Mouse (Mus musculus) MEL (cell line): ENCODE results near the gene Kat6b. TPM values are rescaled to one million over a fixed set of nuclear protein-coding genes. Genes with fewer than 3 reads are reported as not detected.

Source experiments
- DNase-seq: peaks from one replicate; pipeline ENCODE4 v3.0.0; 2011; ENCODE audit warnings: low read depth, low spot score
- H3K27ac ChIP-seq: 2 replicates; pipeline ENCODE4 v1.5.1; 2012; ENCODE audit warnings: low read depth, mild to moderate bottlenecking, control low read depth, low read length, moderate library complexity; ENCODE audit not compliant: control insufficient read depth
- H3K27me3 ChIP-seq, 2 experiments: fragments of 150-350 bp in 1 of 2; sonication (generic) in 1 of 2; 2 replicates each; pipeline ENCODE4 v1.6.1; 2012; ENCODE audit warnings: low read length in 2 of 2, mild to moderate bottlenecking in 2 of 2, improper control_type of control experiment in 1 of 2, moderate library complexity in 1 of 2; ENCODE audit not compliant: insufficient read depth in 2 of 2, control insufficient read depth in 1 of 2
- H3K36me3 ChIP-seq, 2 experiments: 2 replicates each; pipeline ENCODE4 v1.6.1; 2012 to 2014; ENCODE audit warnings: low read length in 2 of 2, improper control_type of control experiment in 1 of 2, inconsistent platforms in 1 of 2, mild to moderate bottlenecking in 1 of 2; ENCODE audit not compliant: insufficient read depth in 2 of 2, control insufficient read depth in 1 of 2
- H3K4me1 ChIP-seq, 2 experiments: fragments of 150-350 bp in 1 of 2; sonication (generic) in 1 of 2; 2 replicates each; pipeline ENCODE4 v1.6.1; 2012; ENCODE audit warnings: low read length in 2 of 2, improper control_type of control experiment in 1 of 2, mild to moderate bottlenecking in 1 of 2; ENCODE audit not compliant: insufficient read depth in 2 of 2, control insufficient read depth in 1 of 2
- H3K4me3 ChIP-seq, 2 experiments: fragments of 150-350 bp in 1 of 2; sonication (generic) in 1 of 2; 2 replicates each; pipeline ENCODE4 v1.5.1; 2012; ENCODE audit warnings: low read depth in 2 of 2, low read length in 2 of 2, mild to moderate bottlenecking in 2 of 2, moderate library complexity in 2 of 2, control low read depth in 1 of 2, improper control_type of control experiment in 1 of 2; ENCODE audit not compliant: control insufficient read depth in 1 of 2, insufficient read depth in 1 of 2
- H3K79me2 ChIP-seq: 2 replicates; pipeline ENCODE4 v1.6.1; 2012; ENCODE audit warnings: mild to moderate bottlenecking, low read length, moderate library complexity; ENCODE audit not compliant: control insufficient read depth, poor library complexity, insufficient read depth
- H3K9ac ChIP-seq: 2 replicates; pipeline ENCODE4 v1.6.1; 2012; ENCODE audit warnings: low read depth, mild to moderate bottlenecking, control low read depth, low read length, moderate library complexity; ENCODE audit not compliant: control insufficient read depth, poor library complexity, severe bottlenecking
- H3K9me3 ChIP-seq: fragments of 150-350 bp; sonication (generic); replicated peaks from 2 replicates; pipeline ENCODE4 v1.6.1; 2012; ENCODE audit warnings: mild to moderate bottlenecking, low read length, improper control_type of control experiment, moderate library complexity; ENCODE audit not compliant: insufficient read depth
- E2F4 ChIP-seq: IDR thresholded peaks from 2 replicates; pipeline ENCODE4 v1.6.1; 2011; ENCODE audit warnings: low read depth, low read length, improper control_type of control experiment, borderline replicate concordance
- EP300 ChIP-seq, 2 experiments: IDR thresholded peaks; 2 replicates each; pipeline ENCODE4 v1.6.1; 2011; ENCODE audit warnings: improper control_type of control experiment in 2 of 2, low read length in 2 of 2, low read depth in 1 of 2, mild to moderate bottlenecking in 1 of 2
- ETS1 ChIP-seq: IDR thresholded peaks from 2 replicates; pipeline ENCODE4 v1.6.1; 2012; ENCODE audit warnings: low read depth, mild to moderate bottlenecking, inconsistent platforms, low read length, improper control_type of control experiment, moderate library complexity
- GABPA ChIP-seq: IDR thresholded peaks from 2 replicates; pipeline ENCODE4 v1.6.1; 2012; ENCODE audit warnings: low read depth, mild to moderate bottlenecking, inconsistent platforms, low read length, improper control_type of control experiment, moderate library complexity
- GATA1 ChIP-seq: IDR thresholded peaks from 2 replicates; pipeline ENCODE4 v1.6.1; 2011; ENCODE audit warnings: low read depth, low read length, improper control_type of control experiment
- HCFC1 ChIP-seq: IDR thresholded peaks from 2 replicates; pipeline ENCODE4 v1.6.1; 2012; ENCODE audit warnings: low read depth, mild to moderate bottlenecking, inconsistent platforms, low read length, improper control_type of control experiment, moderate library complexity
- JUND ChIP-seq: IDR thresholded peaks from 2 replicates; pipeline ENCODE4 v1.6.1; 2011; ENCODE audit warnings: low read depth, mild to moderate bottlenecking, improper control_type of control experiment, low read length
- KAT2A ChIP-seq: conservative IDR thresholded peaks from 2 replicates; pipeline ENCODE4 v1.6.1; 2012; ENCODE audit warnings: low read depth, low read length, improper control_type of control experiment, inconsistent platforms
- MAFK ChIP-seq: IDR thresholded peaks from 2 replicates; pipeline ENCODE4 v1.6.1; 2011; ENCODE audit warnings: low read depth, mild to moderate bottlenecking, low read length, improper control_type of control experiment, borderline replicate concordance
- MAX ChIP-seq: IDR thresholded peaks from 2 replicates; pipeline ENCODE4 v1.6.1; 2011; ENCODE audit warnings: low read length, improper control_type of control experiment
- MEF2A ChIP-seq: IDR thresholded peaks from 2 replicates; pipeline ENCODE4 v1.6.1; 2014; ENCODE audit warnings: low read depth, mild to moderate bottlenecking, inconsistent platforms, low read length, improper control_type of control experiment; ENCODE audit not compliant: poor library complexity, insufficient replicate concordance, severe bottlenecking; ENCODE audit errors: extremely low read depth
- MXI1 ChIP-seq: IDR thresholded peaks from 2 replicates; pipeline ENCODE4 v1.6.1; 2011; ENCODE audit warnings: mild to moderate bottlenecking, low read depth, low read length, improper control_type of control experiment
- MYB ChIP-seq: IDR thresholded peaks from 2 replicates; pipeline ENCODE4 v1.6.1; 2011; ENCODE audit warnings: mild to moderate bottlenecking, low read depth, low read length, improper control_type of control experiment
- MYC ChIP-seq: IDR thresholded peaks from 2 replicates; pipeline ENCODE4 v1.6.1; 2011; ENCODE audit warnings: low read depth, mild to moderate bottlenecking, low read length, improper control_type of control experiment, moderate library complexity
- RAD21 ChIP-seq: IDR thresholded peaks from 2 replicates; pipeline ENCODE4 v1.6.1; 2011; ENCODE audit warnings: mild to moderate bottlenecking, low read depth, low read length, improper control_type of control experiment
- RCOR1 ChIP-seq: IDR thresholded peaks from 2 replicates; pipeline ENCODE4 v1.6.1; 2012; ENCODE audit warnings: low read depth, mild to moderate bottlenecking, inconsistent platforms, low read length, improper control_type of control experiment
- SMC3 ChIP-seq: IDR thresholded peaks from 2 replicates; pipeline ENCODE4 v1.6.1; 2011; ENCODE audit warnings: low read depth, low read length, improper control_type of control experiment
- TAL1 ChIP-seq: IDR thresholded peaks from 2 replicates; pipeline ENCODE4 v1.6.1; 2012; ENCODE audit warnings: mild to moderate bottlenecking, inconsistent platforms, low read length, moderate library complexity, mixed read lengths
- TCF12 ChIP-seq: IDR thresholded peaks from 2 replicates; pipeline ENCODE4 v1.6.1; 2014; ENCODE audit warnings: low read depth, mild to moderate bottlenecking, inconsistent platforms, low read length, improper control_type of control experiment, moderate library complexity
- USF1 ChIP-seq: IDR thresholded peaks from 2 replicates; pipeline ENCODE4 v1.6.1; 2014; ENCODE audit warnings: low read depth, mild to moderate bottlenecking, inconsistent platforms, low read length, improper control_type of control experiment, moderate library complexity
- ZC3H11A ChIP-seq: IDR thresholded peaks from 2 replicates; pipeline ENCODE4 v1.6.1; 2012; ENCODE audit warnings: low read depth, mild to moderate bottlenecking, inconsistent platforms, low read length, improper control_type of control experiment
- ZKSCAN1 ChIP-seq: IDR thresholded peaks from 2 replicates; pipeline ENCODE4 v1.6.1; 2012; ENCODE audit warnings: low read depth, mild to moderate bottlenecking, inconsistent platforms, low read length, improper control_type of control experiment, moderate library complexity
- polyA plus RNA-seq, 2 experiments: library from polyadenylated mRNA; stranded (reverse) in 1 of 2; unstranded in 1 of 2; fragments of >175 nt in 1 of 2; fragments of >200 nt in 1 of 2; gene quantifications; 2 replicates each; pipeline versions ENCODE4 v1.2.1 to v1.2.4; 2012; ENCODE audit warnings: low replicate concordance in 2 of 2, low read depth in 1 of 2; ENCODE audit not compliant: insufficient read length in 2 of 2, insufficient read depth in 1 of 2, missing spikeins in 1 of 2
- total RNA-seq: library from RNA; depleted of rRNA; stranded (reverse); fragments of 300-350 nt; gene quantifications from 2 replicates; pipeline ENCODE4 v1.2.3, GENCODE M21; 2012

The Kat6b gene
- total and polyA plus RNA-seq, 3 experiments: 1.8 to 5.4 TPM; not detected in 1

DNA sequence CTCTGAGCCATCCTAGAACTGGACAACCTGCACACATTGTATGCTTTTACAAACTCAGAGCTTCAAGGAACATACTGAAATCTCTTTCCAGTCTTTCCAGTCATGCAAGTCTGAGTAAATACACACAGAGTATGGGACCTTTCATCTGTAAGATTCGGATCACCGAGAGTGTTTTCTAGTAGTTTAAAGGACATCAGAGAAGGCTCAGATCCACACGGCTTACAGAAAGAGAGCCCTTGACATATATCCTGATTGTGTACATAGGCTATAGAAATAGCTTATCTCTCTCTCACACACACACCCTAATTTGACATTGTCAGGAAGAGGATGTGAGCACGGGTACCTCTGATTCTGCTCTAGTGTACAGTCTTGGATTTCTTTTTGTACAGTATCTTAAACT, 121.7 kb downstream of the Kat6b start (continued):
- 0 out of 2 replicates have a peak, but pooled peaks have one; percentile 54 for TF ChIP-seq MEF2A
- no peak for TF ChIP-seq KAT2A
- no peak for TF ChIP-seq E2F4
- peak; percentile 72 for TF ChIP-seq TAL1
- TF ChIP-seq JUND: no peak; the same call in 1 of the 2 replicates
- no peak for TF ChIP-seq HCFC1
- peak; percentile 84 to 87 for TF ChIP-seq EP300 (IDR thresholded peaks at IDR 0.05; ENCODE audit: low read depth in 1 of 2, low read length in 2 of 2)
- no peak for TF ChIP-seq GABPA

DNA sequence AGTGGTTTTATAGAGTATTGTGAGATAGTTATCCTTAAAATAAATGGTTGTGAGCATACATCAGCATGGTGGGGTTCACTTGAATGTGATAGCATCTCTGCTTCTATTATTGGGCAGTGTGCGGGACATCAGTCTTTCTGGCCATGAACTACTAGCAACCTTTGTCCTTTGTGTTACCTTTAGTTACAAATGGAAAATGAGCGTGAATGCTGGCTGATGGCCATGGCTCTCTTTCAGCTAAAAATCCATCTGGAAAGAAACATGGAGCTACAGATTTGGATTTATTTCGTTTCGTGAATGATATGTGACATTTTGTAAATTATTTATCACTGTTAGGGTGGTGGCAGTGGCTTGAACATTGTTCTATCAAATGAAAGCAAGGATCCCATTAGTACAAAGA, 126.5 kb downstream of the Kat6b start:
- H3K79me2 ChIP-seq: no peaks in the 10 kb centered on the region
- no peak overlapping the region for H3K9ac ChIP-seq
- H3K36me3 ChIP-seq: peaks cover 0 to 8% of the 10 kb centered on the region in 2 experiments; a peak in 2 of 4 replicates
- TF ChIP-seq MYB (no peak), GATA1 (no peak), RAD21 (no peak), ETS1 (no peak), MXI1 (no peak), RCOR1 (no peak), ZKSCAN1 (no peak), MAFK (no peak), ZC3H11A (no peak), MAX (no peak), SMC3 (no peak), MYC (no peak), TCF12 (no peak), TAL1 (no peak), USF1 (no peak)
- H3K4me1 ChIP-seq: peaks cover 2 to 4% of the 10 kb centered on the region in 2 experiments; a peak in 3 of 4 replicates
- no peaks in the 10 kb centered on the region for H3K9me3 ChIP-seq
- no peak overlapping the region for H3K27ac ChIP-seq
- no peaks in the 10 kb centered on the region for H3K27me3 ChIP-seq
- no peak overlapping the region for H3K4me3 ChIP-seq
- DNase-seq: no peak
